Mouse (Mus musculus): ENCODE results near the gene Mstn. TPM values are rescaled to one million over a fixed set of nuclear protein-coding genes. Genes with fewer than 3 reads are reported as not detected.

The Mstn gene
- polyA plus RNA-seq, 1 experiment from 2014 or later, result 0.04 TPM

DNA sequence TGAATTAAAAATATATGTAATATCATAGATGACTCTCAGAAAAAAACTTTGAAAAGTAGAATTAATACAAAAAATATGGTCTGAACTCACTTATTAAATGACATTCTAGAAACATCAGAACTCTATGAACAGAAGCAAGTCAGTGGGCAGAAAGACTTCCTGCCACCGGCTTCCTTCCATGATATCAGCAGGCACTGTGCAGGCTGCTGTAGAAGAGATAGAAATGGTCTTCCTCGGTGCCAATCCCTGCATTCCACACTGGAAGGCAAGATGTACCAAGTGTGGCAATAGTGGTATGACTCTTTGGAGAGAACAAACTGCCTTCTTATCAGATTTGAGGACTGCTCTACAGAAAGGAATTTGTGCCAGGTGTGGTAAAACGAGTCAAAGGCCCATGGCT, 19.2 kb downstream of the Mstn start:
- WGBS (ENCODE audit: insufficient replicate concordance), result 47% methylated on average over 3 of the region's 3 CpGs
- H3K27me3 ChIP-seq (ENCODE audit: insufficient read depth, low read length), result no peaks in the 10 kb centered on the region
- ATAC-seq, result no peak

GRCm38 (mm10) chr1:53085256-53085655, 23.8 kb downstream of the Mstn start:
- Histone ChIP-seq H3K4me3 (ENCODE audit: low read depth, low read length) (no peak overlapping the region), H3K9me3 (ENCODE audit: low read length) (no peaks in the 10 kb centered on the region), H3K4me1 (ENCODE audit: insufficient read depth) (no peaks in the 10 kb centered on the region), H3K27ac (ENCODE audit: low read depth) (no peak overlapping the region), H3K36me3 (replicated peaks; ENCODE audit: insufficient read depth, low read length) (no peaks in the 10 kb centered on the region), H3K4me2 (ENCODE audit: low read depth, low read length) (no peak overlapping the region), H3K9ac (replicated peaks) (no peak overlapping the region), H3K27me3 (ENCODE audit: insufficient read depth, low read length) (no peaks in the 10 kb centered on the region)
- no peak for DNase-seq
- TF ChIP-seq CTCF (IDR thresholded peaks at IDR 0.05; ENCODE audit: low read depth) (no peak), EP300 (IDR thresholded peaks at IDR 0.05; ENCODE audit: low read depth) (no peak)
- 80% methylated on average over 15 of the region's 15 CpGs for WGBS (ENCODE audit: insufficient replicate concordance)
- no peak for ATAC-seq

More for the DNA sequence above, 19.2 kb downstream of the Mstn start:
- H3K4me2 ChIP-seq (ENCODE audit: low read depth, low read length), result no peak overlapping the region
- H3K9me3 ChIP-seq (ENCODE audit: low read length), result no peaks in the 10 kb centered on the region
- H3K9ac ChIP-seq (replicated peaks), result no peak overlapping the region
- no peak overlapping the region for H3K27ac ChIP-seq (ENCODE audit: low read depth)
- no peak overlapping the region for H3K4me3 ChIP-seq (ENCODE audit: low read depth, low read length)
- H3K4me1 ChIP-seq (ENCODE audit: insufficient read depth), result no peaks in the 10 kb centered on the region
- TF ChIP-seq CTCF (IDR thresholded peaks at IDR 0.05; ENCODE audit: low read depth), result no peak
- TF ChIP-seq EP300 (IDR thresholded peaks at IDR 0.05; ENCODE audit: low read depth), result no peak
- no peak for DNase-seq
- H3K36me3 ChIP-seq (replicated peaks; ENCODE audit: insufficient read depth, low read length), result no peaks in the 10 kb centered on the region

GRCm38 (mm10) chr1:53085991-53086390, 24.6 kb downstream of the Mstn start:
- Histone ChIP-seq H3K4me3 (ENCODE audit: low read depth, low read length) (no peak overlapping the region), H3K4me2 (ENCODE audit: low read depth, low read length) (no peak overlapping the region), H3K27me3 (ENCODE audit: insufficient read depth, low read length) (no peaks in the 10 kb centered on the region), H3K9ac (replicated peaks) (no peak overlapping the region), H3K4me1 (ENCODE audit: insufficient read depth) (no peaks in the 10 kb centered on the region), H3K27ac (ENCODE audit: low read depth) (no peak overlapping the region), H3K9me3 (ENCODE audit: low read length) (no peaks in the 10 kb centered on the region), H3K36me3 (replicated peaks; ENCODE audit: insufficient read depth, low read length) (no peaks in the 10 kb centered on the region)
- DNase-seq, result no peak
- 58% methylated on average over 4 of the region's 4 CpGs for WGBS (ENCODE audit: insufficient replicate concordance)
- TF ChIP-seq CTCF (IDR thresholded peaks at IDR 0.05; ENCODE audit: low read depth) (no peak), EP300 (IDR thresholded peaks at IDR 0.05; ENCODE audit: low read depth) (no peak)
- no peak for ATAC-seq

GRCm38 (mm10) chr1:53093180-53093579, 31.7 kb downstream of the Mstn start:
- H3K9me3 ChIP-seq (ENCODE audit: low read length), result no peaks in the 10 kb centered on the region
- H3K27me3 ChIP-seq (ENCODE audit: insufficient read depth, low read length), result no peaks in the 10 kb centered on the region
- WGBS (ENCODE audit: insufficient replicate concordance), result 28% methylated on average over 3 of the region's 3 CpGs
- DNase-seq, result peak; percentile 37
- H3K36me3 ChIP-seq (replicated peaks; ENCODE audit: insufficient read depth, low read length), result no peaks in the 10 kb centered on the region
- H3K4me3 ChIP-seq (ENCODE audit: low read depth, low read length), result no peak overlapping the region
- H3K9ac ChIP-seq (replicated peaks), result no peak overlapping the region
- H3K27ac ChIP-seq (ENCODE audit: low read depth), result no peak overlapping the region
- ATAC-seq, result no peak
- H3K4me2 ChIP-seq (ENCODE audit: low read depth, low read length), result no peak overlapping the region
- TF ChIP-seq CTCF (IDR thresholded peaks at IDR 0.05; ENCODE audit: low read depth) (peak; percentile 66), EP300 (IDR thresholded peaks at IDR 0.05; ENCODE audit: low read depth) (no peak)
- H3K4me1 ChIP-seq (ENCODE audit: insufficient read depth), result no peaks in the 10 kb centered on the region

DNA sequence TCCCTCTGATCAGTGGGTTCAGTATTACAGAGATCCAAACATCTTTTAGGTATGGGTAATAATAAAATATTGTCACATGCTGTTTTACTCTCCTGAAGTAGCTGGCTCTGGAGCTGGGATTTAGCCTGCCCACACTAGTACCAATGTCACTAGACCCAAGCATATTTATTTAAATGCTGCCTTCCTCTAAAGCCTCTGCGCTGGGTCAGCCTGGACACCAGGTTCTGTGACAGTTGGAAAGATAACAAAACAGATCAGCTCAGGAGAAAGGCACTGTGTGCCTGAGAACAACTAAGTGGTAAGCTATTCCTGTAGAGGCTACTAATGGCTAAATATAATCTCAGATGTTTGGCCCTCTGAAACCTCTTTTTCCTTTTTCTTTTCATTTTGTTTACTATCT, 49.1 kb downstream of the Mstn start:
- DNase-seq (no peak), ATAC-seq (no peak)
- Histone ChIP-seq H3K4me2 (ENCODE audit: low read depth, low read length) (no peak overlapping the region), H3K4me3 (ENCODE audit: low read depth, low read length) (no peak overlapping the region), H3K9me3 (ENCODE audit: low read length) (no peaks in the 10 kb centered on the region), H3K27me3 (ENCODE audit: insufficient read depth, low read length) (no peaks in the 10 kb centered on the region), H3K36me3 (replicated peaks; ENCODE audit: insufficient read depth, low read length) (no peaks in the 10 kb centered on the region), H3K9ac (replicated peaks) (no peak overlapping the region), H3K4me1 (ENCODE audit: insufficient read depth) (no peaks in the 10 kb centered on the region), H3K27ac (ENCODE audit: low read depth) (no peak overlapping the region)
- no peak for TF ChIP-seq EP300 (IDR thresholded peaks at IDR 0.05; ENCODE audit: low read depth)
- no peak for TF ChIP-seq CTCF (IDR thresholded peaks at IDR 0.05; ENCODE audit: low read depth)
- 75% methylated on average over 1 of the region's 1 CpGs for WGBS (ENCODE audit: insufficient replicate concordance)

Other genes starting within 250 kb of the Mstn start
- 16.5 and 18.0 TPM in 2 replicates for gene Inpp1, start 244.0 kb upstream of the Mstn start, polyA plus RNA-seq (2015; fragmentation: Nextera tagmentation; extraction: Ambion mirVana)
- gene Hibch, start 216.7 kb upstream of the Mstn start, polyA plus RNA-seq (2015; fragmentation: Nextera tagmentation; extraction: Ambion mirVana), result 30.1 and 33.6 TPM in 2 replicates
- 1.4 TPM in 2 replicates for gene 1700019D03Rik, start 41.5 kb upstream of the Mstn start, polyA plus RNA-seq (2015; fragmentation: Nextera tagmentation; extraction: Ambion mirVana)
- gene 1700019A02Rik, start 126.0 kb downstream of the Mstn start, polyA plus RNA-seq (2015; fragmentation: Nextera tagmentation; extraction: Ambion mirVana), result not detected in 2 replicates
- gene Pms1, start 235.4 kb downstream of the Mstn start, polyA plus RNA-seq (2015; fragmentation: Nextera tagmentation; extraction: Ambion mirVana), result 2.6 and 3.1 TPM in 2 replicates
- 17.7 and 18.3 TPM in 2 replicates for gene Ormdl1, start 235.5 kb downstream of the Mstn start, polyA plus RNA-seq (2015; fragmentation: Nextera tagmentation; extraction: Ambion mirVana)
- gene Gm28778, start 235.5 kb downstream of the Mstn start, polyA plus RNA-seq (2015; fragmentation: Nextera tagmentation; extraction: Ambion mirVana), result not detected in 2 replicates